Mouse (Mus musculus) adrenal gland, adult 8-10 months (tissue): ENCODE measurements around the gene Gm5134. TPM values are rescaled to one million over a fixed set of nuclear protein-coding genes. Genes with fewer than 3 reads are reported as not detected.

Experiments
- DNase-seq: peaks from one replicate; pipeline ENCODE4 v3.0.0; 2022
- microRNA-seq, 2 experiments: library from miRNA; unstranded; fragments of <30 nt; microRNA quantifications; one replicate each; pipeline ENCODE4 v1.2.0; 2022
- total RNA-seq, 4 experiments: library from RNA; stranded (reverse); gene quantifications; 2 replicates each; pipeline ENCODE4 v1.2.4; 2022

Gm5134 gene
- total RNA-seq, 4 experiments from 2014 or later, result not detected

- DNase-seq, result no peak
Observed at GRCm38 (mm10) chr10:76034001-76034600, 79.8 kb downstream of the Gm5134 start.

- no peak for DNase-seq
Observed at GRCm38 (mm10) chr10:76035277-76035676, 81.0 kb downstream of the Gm5134 start.

- no peak for DNase-seq
Observed at GRCm38 (mm10) chr10:76036962-76037361, 82.6 kb downstream of the Gm5134 start.

GRCm38 (mm10) chr10:76045343-76045742 is 91.0 kb downstream of the Gm5134 start:
- DNase-seq, result no peak

GRCm38 (mm10) chr10:76046754-76047153 is 92.4 kb downstream of the Gm5134 start:
- no peak for DNase-seq

- DNase-seq, result no peak
Observed at GRCm38 (mm10) chr10:76047182-76047869, 93.0 kb downstream of the Gm5134 start.

GRCm38 (mm10) chr10:76048967-76049366 is 94.7 kb downstream of the Gm5134 start:
- DNase-seq, result no peak

GRCm38 (mm10) chr10:76051860-76052259 is 97.5 kb downstream of the Gm5134 start:
- DNase-seq, result no peak

Small RNA genes lying within 50 kb of the gene (microRNA-seq; reads per million reads assigned to microRNA genes)
- gene Mir6409, result 0 reads per million in 2 experiments

Other genes starting within 250 kb of the Gm5134 start
- 10 to 100 TPM; 35.7 to 69.0 (median 43.8) TPM for gene Cabin1, start 190.2 kb upstream of the Gm5134 start, total RNA-seq
- gene Ddt, start 181.1 kb upstream of the Gm5134 start, total RNA-seq, result 100 to 1,000 TPM in 2 of 4 experiments, 10 to 100 TPM in 2; 85.8 to 143 (median 110) TPM
- not detected for gene Gm20441, start 173.6 kb upstream of the Gm5134 start, total RNA-seq
- gene Gstt3, start 173.1 kb upstream of the Gm5134 start, total RNA-seq, result 10 to 100 TPM; 28.7 to 37.8 (median 34.4) TPM
- 10 to 100 TPM; 49.4 to 80.4 (median 66.3) TPM for gene Gstt1, start 155.9 kb upstream of the Gm5134 start, total RNA-seq
- not detected for gene Gstt4, start 132.0 kb upstream of the Gm5134 start, total RNA-seq
- gene Gstt2, start 117.1 kb upstream of the Gm5134 start, total RNA-seq, result 10 to 100 TPM; 25.4 to 67.6 (median 45.9) TPM
- 100 to 1,000 TPM; 253 to 280 (median 275) TPM for gene Mif, start 94.3 kb upstream of the Gm5134 start, total RNA-seq
- gene Derl3, start 61.1 kb upstream of the Gm5134 start, total RNA-seq, result 1 to 10 TPM; 1.2 to 2.6 (median 1.6) TPM
- gene Smarcb1, start 32.9 kb upstream of the Gm5134 start, total RNA-seq, result 100 to 1,000 TPM in 1 of 4 experiments, 10 to 100 TPM in 3; 73.2 to 105 (median 85.1) TPM
- 100 to 1,000 TPM; 741 to 924 (median 745) TPM for gene Chchd10, start 21.4 kb upstream of the Gm5134 start, total RNA-seq
- gene Mmp11, start 18.0 kb upstream of the Gm5134 start, total RNA-seq, result 10 to 100 TPM in 2 of 4 experiments, 1 to 10 TPM in 2; 7.7 to 21.1 (median 13.2) TPM
- gene Gm867, start 13.8 kb upstream of the Gm5134 start, total RNA-seq, result 1 to 10 TPM in 3 of 4 experiments, under 1 TPM in 1; 0.83 to 2.8 (median 1.3) TPM
- gene Vpreb3, start 11.5 kb upstream of the Gm5134 start, total RNA-seq, result under 1 TPM in 1 of 4 experiments, not detected in 3; 0.65 TPM
- 10 to 100 TPM in 2 of 4 experiments, 1 to 10 TPM in 2; 8.7 to 10.4 (median 9.5) TPM for gene Zfp280b, start 78.1 kb downstream of the Gm5134 start, total RNA-seq
- not detected for gene Slc5a4b, start 156.4 kb downstream of the Gm5134 start, total RNA-seq
- not detected for gene Slc5a4a, start 192.9 kb downstream of the Gm5134 start, total RNA-seq